Mouse (Mus musculus): Measurements from ENCODE around the gene Pecr.
"Not testable (repeated sequence)": the region's sequence is repeated elsewhere in the genome, so short reads cannot be mapped to it uniquely, and the experiment has no call there.

GRCm38 (mm10) chr1:72239113-72239512 is 45.0 kb downstream of the Pecr start:
- TF ChIP-seq CTCF (IDR thresholded peaks at IDR 0.05; ENCODE audit: borderline replicate concordance, extremely low read depth, insufficient read depth, insufficient read length); POLR2A (IDR thresholded peaks at IDR 0.05; ENCODE audit: borderline replicate concordance, extremely low read depth, insufficient read depth, insufficient read length, poor library complexity, severe bottlenecking): not testable (repeated sequence)

Data from brain, embryonic 14.5 days (tissue).